Mouse (Mus musculus) layer of hippocampus, adult 9-11 months (tissue): ENCODE measurements around the gene Olfr1413.

Experiments
- DNase-seq: peaks from one replicate; pipeline ENCODE4 v3.0.0; 2022

Gene Olfr1413

GRCm38 (mm10) chr1:92571022-92571421, at the start of gene Olfr1413:
Gene Olfr1413, plus strand, starts transcription at chr1:92571322.
- no peak for DNase-seq

- DNase-seq: peak; percentile 38
These were observed 49.7 kb upstream of the Olfr1413 start for GRCm38 (mm10) chr1:92521376-92521775.

- DNase-seq: no peak
These were observed 47.4 kb upstream of the Olfr1413 start for GRCm38 (mm10) chr1:92523764-92524163.

GRCm38 (mm10) chr1:92536972-92537371, 34.1 kb upstream of the Olfr1413 start:
- DNase-seq: no peak

GRCm38 (mm10) chr1:92539071-92539470, 32.1 kb upstream of the Olfr1413 start:
- no peak for DNase-seq

- DNase-seq: no peak
These were observed 25.2 kb upstream of the Olfr1413 start for GRCm38 (mm10) chr1:92545929-92546328.

GRCm38 (mm10) chr1:92585479-92585878, 14.4 kb downstream of the Olfr1413 start, which contains the start of gene Olfr1412:
Gene Olfr1412, plus strand, starts transcription at chr1:92585779.
- DNase-seq: no peak

- DNase-seq: no peak
These were observed 23.0 kb downstream of the Olfr1413 start, which contains the start of gene Olfr1411 for GRCm38 (mm10) chr1:92594111-92594510. Gene Olfr1411, plus strand, starts transcription at chr1:92594411.

- no peak for DNase-seq
These were observed 24.9 kb downstream of the Olfr1413 start for GRCm38 (mm10) chr1:92596019-92596418.

- no peak for DNase-seq
These were observed 34.4 kb downstream of the Olfr1413 start, which contains the start of gene Olfr1410 for GRCm38 (mm10) chr1:92605482-92605881. Gene Olfr1410, plus strand, starts transcription at chr1:92605782.

- no peak for DNase-seq
These were observed 36.6 kb downstream of the Olfr1413 start for GRCm38 (mm10) chr1:92607711-92608110.

- DNase-seq: peak; percentile 17
These were observed 39.9 kb downstream of the Olfr1413 start for GRCm38 (mm10) chr1:92611008-92611407.

- DNase-seq: no peak
These were observed 42.1 kb downstream of the Olfr1413 start for GRCm38 (mm10) chr1:92613175-92613574.

GRCm38 (mm10) chr1:92614516-92614915, 43.4 kb downstream of the Olfr1413 start:
- no peak for DNase-seq

- DNase-seq: no peak
These were observed 44.9 kb downstream of the Olfr1413 start for GRCm38 (mm10) chr1:92616046-92616445.

- DNase-seq: no peak
These were observed 46.4 kb downstream of the Olfr1413 start, which contains the start of gene Olfr12 for GRCm38 (mm10) chr1:92617488-92617887. Gene Olfr12, plus strand, starts transcription at chr1:92617788.

GRCm38 (mm10) chr1:92618360-92618759, 47.2 kb downstream of the Olfr1413 start:
- DNase-seq: no peak
